Mouse (Mus musculus): ENCODE data around the gene Egr2. TPM values are rescaled to one million over a fixed set of nuclear protein-coding genes. Genes with fewer than 3 reads are reported as not detected.

Gene Egr2
- total RNA-seq, 2 experiments from 2014 or later, result 1.6 to 2.1 TPM

Other genes with a start within 250 kb of the Egr2 start
- gene Ado, start 13.5 kb downstream of the Egr2 start, total RNA-seq (2021), result 10 to 100 TPM; 27.8 to 29.0 TPM

All from adrenal gland, postnatal 4 days (tissue).